Mouse (Mus musculus): ENCODE measurements around the gene Cmc1.

GRCm38 (mm10) chr9:118059101-118059500 is 90.9 kb downstream of the Cmc1 start:
- no peak for TF ChIP-seq CTCF (IDR thresholded peaks at IDR 0.05; ENCODE audit: control insufficient read depth, insufficient read depth, insufficient read length)
- no peak for TF ChIP-seq CEBPB (IDR thresholded peaks at IDR 0.05; ENCODE audit: low read depth)
- no peak for TF ChIP-seq MYOG (IDR thresholded peaks at IDR 0.05; ENCODE audit: control insufficient read depth, extremely low read depth, insufficient read length)
